Mouse (Mus musculus): Measurements from ENCODE around the gene Icmt.

GRCm38 (mm10) chr4:152333587-152333986, 36.6 kb downstream of the Icmt start:
- no peak for TF ChIP-seq TCF12 (IDR thresholded peaks at IDR 0.05; ENCODE audit: low read depth, low read length)
- TF ChIP-seq CHD2 (IDR thresholded peaks at IDR 0.05; ENCODE audit: low read length), result no peak
- no peak for TF ChIP-seq POLR2A (IDR thresholded peaks at IDR 0.05; ENCODE audit: control insufficient read depth in 1 of 2, insufficient read depth in 1 of 2, low read depth in 1 of 2, low read length in 2 of 2, poor library complexity in 1 of 2)
- TF ChIP-seq POLR2AphosphoS2 (IDR thresholded peaks at IDR 0.05; ENCODE audit: low read length), result peak; percentile 4; the same call in 1 of the 2 replicates

Measured in MEL (cell line).